Mouse (Mus musculus) lung, adult 2 months (tissue): ENCODE results near the gene Pawr.

Source experiments
- CTCF ChIP-seq: fragments of 200-500 bp; IDR thresholded peaks from 2 replicates; pipeline ENCODE4 v1.5.1; 2011; ENCODE audit warnings: mild to moderate bottlenecking, low read length, control low read depth; ENCODE audit not compliant: insufficient read depth
- POLR2A ChIP-seq: fragments of 200-500 bp; IDR thresholded peaks from 2 replicates; pipeline ENCODE4 v1.6.1; 2011; ENCODE audit warnings: low read depth, mild to moderate bottlenecking, control low read depth, low read length, borderline replicate concordance; ENCODE audit errors: extremely low read depth

DNA sequence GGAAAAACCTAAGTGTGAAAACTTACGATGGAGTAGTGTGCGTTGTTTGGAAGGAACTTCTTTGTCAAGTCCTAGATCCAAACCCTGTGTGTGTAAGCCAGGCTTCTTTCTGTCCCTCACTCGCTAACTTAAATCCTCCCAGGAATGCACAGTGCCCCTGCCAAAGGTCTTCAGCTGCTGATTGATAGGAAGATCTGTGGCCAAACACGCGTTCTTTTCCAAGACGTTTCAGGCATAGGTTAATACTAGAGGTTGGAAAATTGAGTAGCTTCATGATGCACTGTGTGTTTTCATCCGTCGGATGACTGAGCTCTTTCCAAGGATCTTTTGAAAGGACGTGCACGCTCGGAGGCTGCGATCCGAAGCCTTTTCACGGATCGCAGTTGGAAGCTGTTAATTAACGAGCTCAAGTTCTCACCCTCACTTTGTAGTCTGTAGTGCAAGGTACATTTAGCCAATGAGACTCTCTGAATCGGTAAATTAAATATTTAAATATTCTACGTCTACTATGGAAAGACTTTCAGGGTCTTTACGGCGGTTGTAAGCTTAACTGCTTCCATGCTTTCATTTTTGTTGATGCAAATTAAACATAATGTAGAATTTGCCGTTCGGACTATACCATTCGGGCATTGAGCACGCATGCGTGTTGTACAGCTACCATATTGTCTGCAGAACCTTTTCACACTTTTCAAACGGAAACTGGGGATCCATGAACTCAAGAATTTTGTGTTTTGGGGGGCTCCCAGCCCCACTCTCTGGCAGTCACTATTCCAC, 33.2 kb downstream of the Pawr start:
- TF ChIP-seq CTCF: no peak
- no peak for TF ChIP-seq POLR2A
